Mouse (Mus musculus) MEL (cell line): Measurements from ENCODE around the gene Psap. TPM values are rescaled to one million over a fixed set of nuclear protein-coding genes. Genes with fewer than 3 reads are reported as not detected.

Source experiments
- DNase-seq: peaks from one replicate; pipeline ENCODE4 v3.0.0; 2011; ENCODE audit warnings: low read depth, low spot score
- H3K27ac ChIP-seq: 2 replicates; pipeline ENCODE4 v1.5.1; 2012; ENCODE audit warnings: low read depth, mild to moderate bottlenecking, control low read depth, low read length, moderate library complexity; ENCODE audit not compliant: control insufficient read depth
- H3K27me3 ChIP-seq, 2 experiments: fragments of 150-350 bp in 1 of 2; sonication (generic) in 1 of 2; 2 replicates each; pipeline ENCODE4 v1.6.1; 2012; ENCODE audit warnings: low read length in 2 of 2, mild to moderate bottlenecking in 2 of 2, improper control_type of control experiment in 1 of 2, moderate library complexity in 1 of 2; ENCODE audit not compliant: insufficient read depth in 2 of 2, control insufficient read depth in 1 of 2
- H3K36me3 ChIP-seq, 2 experiments: 2 replicates each; pipeline ENCODE4 v1.6.1; 2012 to 2014; ENCODE audit warnings: low read length in 2 of 2, improper control_type of control experiment in 1 of 2, inconsistent platforms in 1 of 2, mild to moderate bottlenecking in 1 of 2; ENCODE audit not compliant: insufficient read depth in 2 of 2, control insufficient read depth in 1 of 2
- H3K4me1 ChIP-seq, 2 experiments: fragments of 150-350 bp in 1 of 2; sonication (generic) in 1 of 2; 2 replicates each; pipeline ENCODE4 v1.6.1; 2012; ENCODE audit warnings: low read length in 2 of 2, improper control_type of control experiment in 1 of 2, mild to moderate bottlenecking in 1 of 2; ENCODE audit not compliant: insufficient read depth in 2 of 2, control insufficient read depth in 1 of 2
- H3K4me3 ChIP-seq, 2 experiments: fragments of 150-350 bp in 1 of 2; sonication (generic) in 1 of 2; 2 replicates each; pipeline ENCODE4 v1.5.1; 2012; ENCODE audit warnings: low read depth in 2 of 2, low read length in 2 of 2, mild to moderate bottlenecking in 2 of 2, moderate library complexity in 2 of 2, control low read depth in 1 of 2, improper control_type of control experiment in 1 of 2; ENCODE audit not compliant: control insufficient read depth in 1 of 2, insufficient read depth in 1 of 2
- H3K79me2 ChIP-seq: 2 replicates; pipeline ENCODE4 v1.6.1; 2012; ENCODE audit warnings: mild to moderate bottlenecking, low read length, moderate library complexity; ENCODE audit not compliant: control insufficient read depth, poor library complexity, insufficient read depth
- H3K9ac ChIP-seq: 2 replicates; pipeline ENCODE4 v1.6.1; 2012; ENCODE audit warnings: low read depth, mild to moderate bottlenecking, control low read depth, low read length, moderate library complexity; ENCODE audit not compliant: control insufficient read depth, poor library complexity, severe bottlenecking
- H3K9me3 ChIP-seq: fragments of 150-350 bp; sonication (generic); replicated peaks from 2 replicates; pipeline ENCODE4 v1.6.1; 2012; ENCODE audit warnings: mild to moderate bottlenecking, low read length, improper control_type of control experiment, moderate library complexity; ENCODE audit not compliant: insufficient read depth
- BHLHE40 ChIP-seq: IDR thresholded peaks from 2 replicates; pipeline ENCODE4 v1.6.1; 2012; ENCODE audit warnings: low read depth, mild to moderate bottlenecking, inconsistent platforms, low read length, improper control_type of control experiment, borderline replicate concordance
- CHD1 ChIP-seq: IDR thresholded peaks from 2 replicates; pipeline ENCODE4 v1.6.1; 2012; ENCODE audit warnings: low read depth, mild to moderate bottlenecking, inconsistent platforms, low read length, improper control_type of control experiment
- CTCF ChIP-seq, 3 experiments: IDR thresholded peaks in 2 of 3; conservative IDR thresholded peaks in 1 of 3; 2 replicates each; pipeline ENCODE4 v1.5.1; 2011 to 2012; ENCODE audit warnings: low read length in 3 of 3, low read depth in 2 of 3, mild to moderate bottlenecking in 2 of 3, improper control_type of control experiment in 1 of 3, inconsistent platforms in 1 of 3, mixed read lengths in 1 of 3, moderate library complexity in 1 of 3; ENCODE audit not compliant: control insufficient read depth in 1 of 3, insufficient read depth in 1 of 3, poor library complexity in 1 of 3, severe bottlenecking in 1 of 3
- E2F4 ChIP-seq: IDR thresholded peaks from 2 replicates; pipeline ENCODE4 v1.6.1; 2011; ENCODE audit warnings: low read depth, low read length, improper control_type of control experiment, borderline replicate concordance
- EP300 ChIP-seq, 2 experiments: IDR thresholded peaks; 2 replicates each; pipeline ENCODE4 v1.6.1; 2011; ENCODE audit warnings: improper control_type of control experiment in 2 of 2, low read length in 2 of 2, low read depth in 1 of 2, mild to moderate bottlenecking in 1 of 2
- ETS1 ChIP-seq: IDR thresholded peaks from 2 replicates; pipeline ENCODE4 v1.6.1; 2012; ENCODE audit warnings: low read depth, mild to moderate bottlenecking, inconsistent platforms, low read length, improper control_type of control experiment, moderate library complexity
- GABPA ChIP-seq: IDR thresholded peaks from 2 replicates; pipeline ENCODE4 v1.6.1; 2012; ENCODE audit warnings: low read depth, mild to moderate bottlenecking, inconsistent platforms, low read length, improper control_type of control experiment, moderate library complexity
- GATA1 ChIP-seq: IDR thresholded peaks from 2 replicates; pipeline ENCODE4 v1.6.1; 2011; ENCODE audit warnings: low read depth, low read length, improper control_type of control experiment
- HCFC1 ChIP-seq: IDR thresholded peaks from 2 replicates; pipeline ENCODE4 v1.6.1; 2012; ENCODE audit warnings: low read depth, mild to moderate bottlenecking, inconsistent platforms, low read length, improper control_type of control experiment, moderate library complexity
- MAX ChIP-seq: IDR thresholded peaks from 2 replicates; pipeline ENCODE4 v1.6.1; 2011; ENCODE audit warnings: low read length, improper control_type of control experiment
- MAZ ChIP-seq: IDR thresholded peaks from 2 replicates; pipeline ENCODE4 v1.6.1; 2012; ENCODE audit warnings: low read depth, mild to moderate bottlenecking, inconsistent platforms, low read length, improper control_type of control experiment
- MEF2A ChIP-seq: IDR thresholded peaks from 2 replicates; pipeline ENCODE4 v1.6.1; 2014; ENCODE audit warnings: low read depth, mild to moderate bottlenecking, inconsistent platforms, low read length, improper control_type of control experiment; ENCODE audit not compliant: poor library complexity, insufficient replicate concordance, severe bottlenecking; ENCODE audit errors: extremely low read depth
- MXI1 ChIP-seq: IDR thresholded peaks from 2 replicates; pipeline ENCODE4 v1.6.1; 2011; ENCODE audit warnings: mild to moderate bottlenecking, low read depth, low read length, improper control_type of control experiment
- MYB ChIP-seq: IDR thresholded peaks from 2 replicates; pipeline ENCODE4 v1.6.1; 2011; ENCODE audit warnings: mild to moderate bottlenecking, low read depth, low read length, improper control_type of control experiment
- NELFE ChIP-seq: IDR thresholded peaks from 2 replicates; pipeline ENCODE4 v1.6.1; 2011; ENCODE audit warnings: low read depth, low read length, improper control_type of control experiment
- POLR2A ChIP-seq, 2 experiments: IDR thresholded peaks; 2 replicates each; pipeline ENCODE4 v1.6.1; 2011 to 2012; ENCODE audit warnings: low read length in 2 of 2, mild to moderate bottlenecking in 2 of 2, control low read depth in 1 of 2, improper control_type of control experiment in 1 of 2, low read depth in 1 of 2, moderate library complexity in 1 of 2; ENCODE audit not compliant: control insufficient read depth in 1 of 2, insufficient read depth in 1 of 2, poor library complexity in 1 of 2
- POLR2AphosphoS5 ChIP-seq: IDR thresholded peaks from 2 replicates; pipeline ENCODE4 v1.6.1; 2012; ENCODE audit warnings: low read depth, borderline replicate concordance, mild to moderate bottlenecking, inconsistent platforms, low read length, moderate library complexity, mixed read lengths
- RAD21 ChIP-seq: IDR thresholded peaks from 2 replicates; pipeline ENCODE4 v1.6.1; 2011; ENCODE audit warnings: mild to moderate bottlenecking, low read depth, low read length, improper control_type of control experiment
- RCOR1 ChIP-seq: IDR thresholded peaks from 2 replicates; pipeline ENCODE4 v1.6.1; 2012; ENCODE audit warnings: low read depth, mild to moderate bottlenecking, inconsistent platforms, low read length, improper control_type of control experiment
- SMC3 ChIP-seq: IDR thresholded peaks from 2 replicates; pipeline ENCODE4 v1.6.1; 2011; ENCODE audit warnings: low read depth, low read length, improper control_type of control experiment
- TBP ChIP-seq: IDR thresholded peaks from 2 replicates; pipeline ENCODE4 v1.8.0; 2011; ENCODE audit warnings: low read depth, low read length, improper control_type of control experiment
- TCF12 ChIP-seq: IDR thresholded peaks from 2 replicates; pipeline ENCODE4 v1.6.1; 2014; ENCODE audit warnings: low read depth, mild to moderate bottlenecking, inconsistent platforms, low read length, improper control_type of control experiment, moderate library complexity
- UBTF ChIP-seq: IDR thresholded peaks from 2 replicates; pipeline ENCODE4 v1.6.1; 2012; ENCODE audit warnings: low read depth, mild to moderate bottlenecking, inconsistent platforms, low read length, improper control_type of control experiment, moderate library complexity, borderline replicate concordance; ENCODE audit not compliant: insufficient read depth
- USF1 ChIP-seq: IDR thresholded peaks from 2 replicates; pipeline ENCODE4 v1.6.1; 2014; ENCODE audit warnings: low read depth, mild to moderate bottlenecking, inconsistent platforms, low read length, improper control_type of control experiment, moderate library complexity
- USF2 ChIP-seq, 2 experiments: IDR thresholded peaks; 2 replicates each; pipeline ENCODE4 v1.6.1; 2011 to 2012; ENCODE audit warnings: improper control_type of control experiment in 2 of 2, low read length in 2 of 2, borderline replicate concordance in 1 of 2, inconsistent platforms in 1 of 2, low read depth in 1 of 2, mild to moderate bottlenecking in 1 of 2; ENCODE audit not compliant: insufficient read depth in 1 of 2
- ZC3H11A ChIP-seq: IDR thresholded peaks from 2 replicates; pipeline ENCODE4 v1.6.1; 2012; ENCODE audit warnings: low read depth, mild to moderate bottlenecking, inconsistent platforms, low read length, improper control_type of control experiment
- ZKSCAN1 ChIP-seq: IDR thresholded peaks from 2 replicates; pipeline ENCODE4 v1.6.1; 2012; ENCODE audit warnings: low read depth, mild to moderate bottlenecking, inconsistent platforms, low read length, improper control_type of control experiment, moderate library complexity
- ZMIZ1 ChIP-seq: IDR thresholded peaks from 2 replicates; pipeline ENCODE4 v1.6.1; 2012; ENCODE audit warnings: low read depth, mild to moderate bottlenecking, inconsistent platforms, low read length, improper control_type of control experiment, moderate library complexity
- polyA plus RNA-seq, 2 experiments: library from polyadenylated mRNA; stranded (reverse) in 1 of 2; unstranded in 1 of 2; fragments of >175 nt in 1 of 2; fragments of >200 nt in 1 of 2; gene quantifications; 2 replicates each; pipeline versions ENCODE4 v1.2.1 to v1.2.4; 2012; ENCODE audit warnings: low replicate concordance in 2 of 2, low read depth in 1 of 2; ENCODE audit not compliant: insufficient read length in 2 of 2, insufficient read depth in 1 of 2, missing spikeins in 1 of 2
- total RNA-seq: library from RNA; depleted of rRNA; stranded (reverse); fragments of 300-350 nt; gene quantifications from 2 replicates; pipeline ENCODE4 v1.2.3, GENCODE M21; 2012

Gene Psap
- total and polyA plus RNA-seq, 3 experiments: 56.8 to 153 (median 106) TPM

DNA sequence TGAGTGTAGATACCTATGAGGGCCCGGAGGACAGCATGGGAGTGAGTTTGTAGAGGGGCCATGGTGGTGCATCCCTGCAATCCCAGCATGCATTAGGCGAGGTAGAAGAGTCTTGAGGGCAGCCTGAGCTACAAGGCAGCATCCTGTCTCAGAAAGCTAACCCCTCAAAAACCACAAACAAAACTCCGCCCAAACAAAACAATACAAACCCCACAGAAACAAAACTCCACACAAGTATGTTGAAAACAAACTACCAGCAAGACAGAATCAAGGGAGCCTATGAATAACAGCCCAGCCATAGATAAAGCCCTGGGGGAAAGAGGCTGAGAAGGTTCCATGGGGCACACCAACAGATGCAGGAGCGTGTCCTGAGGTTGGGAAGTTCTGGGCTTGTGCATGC is 68.6 kb downstream of the Psap start:
- H3K27ac ChIP-seq: no peak overlapping the region
- peaks cover 0 to 23% of the 10 kb centered on the region in 2 experiments; a peak in 2 of 4 replicates for H3K36me3 ChIP-seq
- no peak for DNase-seq
- peak overlapping the region; percentile 42 to 64 for H3K4me3 ChIP-seq
- no peaks in the 10 kb centered on the region for H3K27me3 ChIP-seq
- H3K4me1 ChIP-seq: peaks cover 11 to 33% of the 10 kb centered on the region in 2 experiments
- TF ChIP-seq POLR2AphosphoS5 (no peak), MAZ (no peak), CHD1 (no peak)
- H3K9me3 ChIP-seq: no peaks in the 10 kb centered on the region
- no peaks in the 10 kb centered on the region; the same call in 1 of the 2 replicates for H3K79me2 ChIP-seq
- peak overlapping the region; percentile 52; the same call in 1 of the 2 replicates for H3K9ac ChIP-seq

DNA sequence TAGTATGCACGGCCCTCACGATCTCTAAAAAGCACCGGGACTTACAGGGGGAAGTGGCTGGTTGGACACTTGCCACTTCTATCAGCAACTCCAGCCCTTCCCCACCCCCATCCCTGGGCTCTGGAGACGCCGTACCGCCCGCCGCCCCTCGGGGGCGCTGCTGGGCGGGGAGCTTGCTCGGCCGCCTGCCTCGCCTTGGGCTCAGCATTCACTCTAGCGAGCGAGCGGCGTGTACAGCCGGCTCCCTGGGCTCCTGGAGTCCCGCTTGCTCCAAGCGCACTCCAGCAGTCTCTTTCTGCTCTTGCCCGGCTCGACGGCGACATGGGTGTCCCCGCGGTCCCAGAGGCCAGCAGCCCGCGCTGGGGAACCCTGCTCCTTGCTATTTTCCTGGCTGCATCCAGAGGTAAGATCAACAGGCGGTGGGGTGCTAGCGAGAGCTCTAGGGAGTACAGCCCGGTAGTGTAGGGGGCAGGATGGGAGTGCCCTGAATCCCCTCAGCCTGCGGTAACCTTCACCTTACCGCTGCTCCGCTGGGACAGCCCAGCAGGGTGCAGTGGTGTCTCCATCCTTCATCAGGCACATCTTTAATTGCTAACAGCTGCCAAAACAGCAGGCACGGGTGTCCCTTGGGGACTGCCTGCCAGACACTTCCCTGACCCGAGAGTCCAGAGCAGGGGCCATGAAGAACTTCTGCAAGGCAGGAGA is 69.4 kb downstream of the Psap start, which contains the start of gene Vsir:
TSS of gene Vsir (plus strand) at position 151 of the 705 bp plus-strand sequence.
- H3K9ac ChIP-seq: peak within 1 kb of the TSS; percentile 56
- no peaks in the 10 kb centered on the region; the same call in 1 of the 2 replicates for H3K79me2 ChIP-seq
- peak within 1 kb of the TSS; percentile 29 for H3K27ac ChIP-seq
- TF ChIP-seq UBTF: 0 out of 2 replicates have a peak, but pooled peaks have one; percentile 45
- TF ChIP-seq NELFE: 0 out of 2 replicates have a peak, but pooled peaks have one; percentile 46
- no peak for TF ChIP-seq GABPA
- TF ChIP-seq RAD21: no peak; the same call in 1 of the 2 replicates
- TF ChIP-seq TCF12: peak; percentile 65
- no peak; the same call in 1 of the 2 replicates for TF ChIP-seq MAZ
- peak; percentile 53; the same call in 1 of the 2 replicates for TF ChIP-seq ETS1
- peak; percentile 45; the same call in 1 of the 2 replicates for TF ChIP-seq BHLHE40
- no peak for TF ChIP-seq ZKSCAN1
- TF ChIP-seq RCOR1: no peak
- TF ChIP-seq TBP: peak; percentile 65
- TF ChIP-seq USF1: no peak
- no peak for TF ChIP-seq MEF2A
- TF ChIP-seq E2F4: no peak
- TF ChIP-seq GATA1: 0 out of 2 replicates have a peak, but pooled peaks have one; percentile 32
- TF ChIP-seq CHD1: no peak
- no peak for TF ChIP-seq HCFC1
- peak; percentile 24; the same call in 1 of the 2 replicates for TF ChIP-seq SMC3
- peak; percentile 81 for TF ChIP-seq ZMIZ1
- TF ChIP-seq POLR2A (IDR thresholded peaks at IDR 0.05; ENCODE audit: control insufficient read depth in 1 of 2, insufficient read depth in 1 of 2, low read depth in 1 of 2, low read length in 2 of 2, poor library complexity in 1 of 2): peak in 1 of 2 experiments; percentile 66; a peak in 1 of 4 replicates
- no peak for TF ChIP-seq MYB
- peak; percentile 78 to 90 (median 83) for TF ChIP-seq CTCF (IDR thresholded peaks at IDR 0.05 in 2 of 3, conservative IDR thresholded peaks at IDR 0.05 in 1 of 3; ENCODE audit: control insufficient read depth in 1 of 3, insufficient read depth in 1 of 3, low read depth in 2 of 3, low read length in 3 of 3, poor library complexity in 1 of 3, severe bottlenecking in 1 of 3)
- no peak for TF ChIP-seq MAX
- no peak for TF ChIP-seq POLR2AphosphoS5
- TF ChIP-seq MXI1: no peak; the same call in 1 of the 2 replicates
- TF ChIP-seq USF2 (IDR thresholded peaks at IDR 0.05; ENCODE audit: borderline replicate concordance in 1 of 2, insufficient read depth in 1 of 2, low read depth in 1 of 2, low read length in 2 of 2): no peak
- no peak; the same call in 1 of the 2 replicates for TF ChIP-seq ZC3H11A
- peak; percentile 51 to 58; a peak in 3 of 4 replicates for TF ChIP-seq EP300 (IDR thresholded peaks at IDR 0.05; ENCODE audit: low read depth in 1 of 2, low read length in 2 of 2)

More for the DNA sequence above, 69.4 kb downstream of the Psap start, which contains the start of gene Vsir:
- peak; percentile 92 for DNase-seq
- H3K4me1 ChIP-seq: peaks cover 11 to 32% of the 10 kb centered on the region in 2 experiments
- H3K36me3 ChIP-seq: peaks cover 0 to 23% of the 10 kb centered on the region in 2 experiments; a peak in 2 of 4 replicates
- H3K4me3 ChIP-seq: peak within 1 kb of the TSS; percentile 50 to 64
- no peaks in the 10 kb centered on the region for H3K9me3 ChIP-seq
- no peaks in the 10 kb centered on the region for H3K27me3 ChIP-seq
